ENCODE assay signal across 16 mouse cellular contexts in genomic region chr7:98777304-98777849, GRCm38 (mm10). TPM values are rescaled to one million over a fixed set of nuclear protein-coding genes. Genes with fewer than 3 reads are reported as not detected.
DNase-seq lines count a peak whose midpoint lies in the region; ATAC-seq and TF ChIP-seq lines count a peak whose summit lies in the region.
"Had no signal": no experiment of that assay in that cellular context is flagged by ENCODE, and none has a peak within 500 bp of the region (broad histone marks: within the 10 kb centered on the region; RNA-seq: fewer than 3 reads in every experiment).

No protein-coding gene starts in this region.

- H3K36me3 ChIP-seq in heart, embryonic 10.5 days: no peaks in the 10 kb centered on the region
- H3K36me3 ChIP-seq in heart, adult 2 months (ENCODE audit: control insufficient read depth, insufficient read depth, low read length): no peaks in the 10 kb centered on the region
- no peaks in the 10 kb centered on the region for H3K36me3 ChIP-seq in lung, postnatal 0 days (ENCODE audit: insufficient read depth, low read length)
- H3K36me3 ChIP-seq in stomach, embryonic 15.5 days: no peaks in the 10 kb centered on the region
- H3K36me3 ChIP-seq: embryonic facial prominence, embryonic 15.5 days had no signal

- H3K27me3 ChIP-seq in heart, embryonic 10.5 days (ENCODE audit: insufficient read depth, poor library complexity, severe bottlenecking): peaks cover 37% of the 10 kb centered on the region
- H3K27me3 ChIP-seq in heart, adult 2 months (ENCODE audit: control insufficient read depth, insufficient read depth, low read length): no peaks in the 10 kb centered on the region
- H3K27me3 ChIP-seq in lung, postnatal 0 days (replicated peaks; ENCODE audit: insufficient read depth, low read length): no peaks in the 10 kb centered on the region
- H3K27me3 ChIP-seq in stomach, embryonic 15.5 days (replicated peaks): no peaks in the 10 kb centered on the region
- H3K27me3 ChIP-seq: embryonic facial prominence, embryonic 15.5 days had no signal

- TF ChIP-seq EP300 in heart, adult 2 months (IDR thresholded peaks at IDR 0.05; ENCODE audit: insufficient read depth, low read depth, low read length): no peak
- no peak for TF ChIP-seq EP300 in lung, postnatal 0 days (IDR thresholded peaks at IDR 0.05)

- H3K27ac ChIP-seq in heart, embryonic 10.5 days: peak overlapping the region; percentile 52
- no peak overlapping the region for H3K27ac ChIP-seq in heart, adult 2 months
- H3K27ac ChIP-seq in lung, postnatal 0 days (ENCODE audit: low read length): no peak overlapping the region
- no peak overlapping the region for H3K27ac ChIP-seq in stomach, embryonic 15.5 days
- H3K27ac ChIP-seq: embryonic facial prominence, embryonic 15.5 days had no signal

- no peak for DNase-seq in heart, embryonic 10.5 days (ENCODE audit: low spot score)
- DNase-seq in heart, adult 2 months: no peak
- peak; percentile 22 for DNase-seq in kidney, postnatal 14 days
- DNase-seq in kidney, adult 9 months: no peak
- DNase-seq in lung, postnatal 0 days (ENCODE audit: low spot score): peak; percentile 52
- no peak for DNase-seq in lung, adult 2 months
- DNase-seq in adrenal gland, adult 8-10 months: no peak
- DNase-seq: adrenal gland, postnatal 10 days; cerebellum, postnatal 10 days; gastrocnemius, postnatal 36 days; thymus, postnatal 25 days had no signal

- no peaks in the 10 kb centered on the region for H3K79me2 ChIP-seq in heart, adult 2 months (replicated peaks; ENCODE audit: control insufficient read depth, insufficient read depth, low read length)

- no peak for TF ChIP-seq CTCF in heart, adult 2 months (IDR thresholded peaks at IDR 0.05)
- no peak for TF ChIP-seq CTCF in lung, postnatal 0 days (IDR thresholded peaks at IDR 0.05)
- TF ChIP-seq CTCF in lung, adult 2 months (IDR thresholded peaks at IDR 0.05; ENCODE audit: insufficient read depth, low read length): no peak

- TF ChIP-seq POLR2A in heart, adult 2 months (IDR thresholded peaks at IDR 0.05; ENCODE audit: insufficient read depth, low read depth, low read length): no peak
- no peak for TF ChIP-seq POLR2A in lung, adult 2 months (IDR thresholded peaks at IDR 0.05; ENCODE audit: borderline replicate concordance, extremely low read depth, low read depth, low read length)

- 63% methylated on average over 3 of the region's 3 CpGs for WGBS in heart, embryonic 10.5 days
- WGBS in heart, adult 2 months: 93% methylated on average over 3 of the region's 3 CpGs
- 46% methylated on average over 3 of the region's 3 CpGs for WGBS in lung, postnatal 0 days
- WGBS in lung, adult 2 months: 75% methylated on average over 3 of the region's 3 CpGs
- 51% methylated on average over 3 of the region's 3 CpGs for WGBS in stomach, embryonic 15.5 days

- H3K4me1 ChIP-seq in heart, embryonic 10.5 days: peaks cover 26% of the 10 kb centered on the region
- H3K4me1 ChIP-seq in heart, adult 2 months (ENCODE audit: control insufficient read depth, insufficient read depth, low read length): no peaks in the 10 kb centered on the region
- H3K4me1 ChIP-seq in lung, postnatal 0 days (ENCODE audit: insufficient read depth, low read depth, low read length): no peaks in the 10 kb centered on the region
- no peaks in the 10 kb centered on the region for H3K4me1 ChIP-seq in lung, adult 2 months (ENCODE audit: control insufficient read depth, insufficient read depth, low read length)
- H3K4me1 ChIP-seq in stomach, embryonic 15.5 days: no peaks in the 10 kb centered on the region

- H3K4me2 ChIP-seq in lung, postnatal 0 days (replicated peaks; ENCODE audit: low read depth, low read length): no peak overlapping the region
- no peak overlapping the region for H3K4me2 ChIP-seq in stomach, embryonic 15.5 days
- H3K4me2 ChIP-seq: embryonic facial prominence, embryonic 15.5 days had no signal

- no peak overlapping the region for H3K4me3 ChIP-seq in heart, embryonic 10.5 days
- no peak overlapping the region for H3K4me3 ChIP-seq in heart, adult 2 months
- H3K4me3 ChIP-seq in lung, postnatal 0 days (ENCODE audit: low read depth, low read length): no peak overlapping the region
- no peak overlapping the region for H3K4me3 ChIP-seq in lung, adult 2 months (replicated peaks; ENCODE audit: extremely low read depth, low read depth, low read length)
- no peak overlapping the region for H3K4me3 ChIP-seq in stomach, embryonic 15.5 days (replicated peaks)
- H3K4me3 ChIP-seq: embryonic facial prominence, embryonic 15.5 days had no signal

- peak; percentile 70 for ATAC-seq in lung, postnatal 0 days
- ATAC-seq in stomach, embryonic 15.5 days (ENCODE audit: insufficient read depth, low FRiP score, low read depth): 0 out of 2 replicates have a peak, but pooled peaks have one; percentile 19
- ATAC-seq: CD4-positive, CD25-positive, alpha-beta regulatory T cell, adult 4 months; forebrain, embryonic 16.5 days; Patski had no signal

- intact Hi-C loops in heart, adult 2 months (cut with DNase I): loop anchor here (10.0 kb wide), 1 partner anchor 133 kb away; no protein-coding TSS in a partner anchor

- H3K9me3 ChIP-seq in heart, embryonic 10.5 days: no peaks in the 10 kb centered on the region
- H3K9me3 ChIP-seq in lung, postnatal 0 days (ENCODE audit: low read length): no peaks in the 10 kb centered on the region
- no peaks in the 10 kb centered on the region for H3K9me3 ChIP-seq in stomach, embryonic 15.5 days
- H3K9me3 ChIP-seq: embryonic facial prominence, embryonic 15.5 days had no signal

- no peak overlapping the region for H3K9ac ChIP-seq in heart, adult 2 months (ENCODE audit: low read depth, low read length)
- H3K9ac ChIP-seq in lung, postnatal 0 days (replicated peaks; ENCODE audit: low read depth): no peak overlapping the region
- H3K9ac ChIP-seq in stomach, embryonic 15.5 days: no peak overlapping the region
- H3K9ac ChIP-seq: embryonic facial prominence, embryonic 15.5 days had no signal

RNA-seq across cellular contexts. Expression of gene Wnt11, which starts 57.5 kb away (rescaled TPM):
- polyA plus RNA-seq in heart, embryonic 10.5 days (2016; fragmentation: Nextera tagmentation; extraction: Ambion mirVana): 29.0 and 29.4 TPM in 2 replicates
- 1 to 10 TPM; 4.8 to 7.3 TPM for total RNA-seq in heart, adult 2 months (2021)
- polyA plus RNA-seq in heart, adult 2 months (2012; rRNA removed): 6.2 and 9.0 TPM in 2 replicates
- polyA plus RNA-seq in lung, postnatal 0 days (2015; fragmentation: Nextera tagmentation; extraction: Ambion mirVana): 10.5 and 11.8 TPM in 2 replicates
- 35.1 and 47.3 TPM in 2 replicates for polyA plus RNA-seq in lung, adult 2 months (2012; rRNA removed)
- 3.8 and 5.5 TPM in 2 replicates for polyA plus RNA-seq in stomach, embryonic 15.5 days (2015; fragmentation: Nextera tagmentation; extraction: Ambion mirVana)
- total RNA-seq in adrenal gland, adult 8-10 months (2022): 1 to 10 TPM in 3 of 4 experiments, under 1 TPM in 1; 0.59 to 1.5 (median 1.2) TPM
- polyA plus RNA-seq: CD4-positive, CD25-positive, alpha-beta regulatory T cell, adult 4 months had no signal

Comparison
In these comparisons a context has a peak if more than half of its experiments do, and no peak if none do; other contexts are left out.
1. DNase-seq: peak in kidney, postnatal 14 days (single experiment) and lung, postnatal 0 days (single experiment); none in heart, embryonic 10.5 days (single experiment), heart, adult 2 months (0 of 2), kidney, adult 9 months (single experiment), lung, adult 2 months (single experiment) and adrenal gland, adult 8-10 months (single experiment).